Mouse (Mus musculus) MEL (cell line): ENCODE results near the gene Tjp3. TPM values are rescaled to one million over a fixed set of nuclear protein-coding genes. Genes with fewer than 3 reads are reported as not detected.

ENCODE experiments used
- DNase-seq: peaks from one replicate; pipeline ENCODE4 v3.0.0; 2011; ENCODE audit warnings: low read depth, low spot score
- H3K27ac ChIP-seq: 2 replicates; pipeline ENCODE4 v1.5.1; 2012; ENCODE audit warnings: low read depth, mild to moderate bottlenecking, control low read depth, low read length, moderate library complexity; ENCODE audit not compliant: control insufficient read depth
- H3K27me3 ChIP-seq, 2 experiments: fragments of 150-350 bp in 1 of 2; sonication (generic) in 1 of 2; 2 replicates each; pipeline ENCODE4 v1.6.1; 2012; ENCODE audit warnings: low read length in 2 of 2, mild to moderate bottlenecking in 2 of 2, improper control_type of control experiment in 1 of 2, moderate library complexity in 1 of 2; ENCODE audit not compliant: insufficient read depth in 2 of 2, control insufficient read depth in 1 of 2
- H3K36me3 ChIP-seq, 2 experiments: 2 replicates each; pipeline ENCODE4 v1.6.1; 2012 to 2014; ENCODE audit warnings: low read length in 2 of 2, improper control_type of control experiment in 1 of 2, inconsistent platforms in 1 of 2, mild to moderate bottlenecking in 1 of 2; ENCODE audit not compliant: insufficient read depth in 2 of 2, control insufficient read depth in 1 of 2
- H3K4me1 ChIP-seq, 2 experiments: fragments of 150-350 bp in 1 of 2; sonication (generic) in 1 of 2; 2 replicates each; pipeline ENCODE4 v1.6.1; 2012; ENCODE audit warnings: low read length in 2 of 2, improper control_type of control experiment in 1 of 2, mild to moderate bottlenecking in 1 of 2; ENCODE audit not compliant: insufficient read depth in 2 of 2, control insufficient read depth in 1 of 2
- H3K4me3 ChIP-seq, 2 experiments: fragments of 150-350 bp in 1 of 2; sonication (generic) in 1 of 2; 2 replicates each; pipeline ENCODE4 v1.5.1; 2012; ENCODE audit warnings: low read depth in 2 of 2, low read length in 2 of 2, mild to moderate bottlenecking in 2 of 2, moderate library complexity in 2 of 2, control low read depth in 1 of 2, improper control_type of control experiment in 1 of 2; ENCODE audit not compliant: control insufficient read depth in 1 of 2, insufficient read depth in 1 of 2
- H3K79me2 ChIP-seq: 2 replicates; pipeline ENCODE4 v1.6.1; 2012; ENCODE audit warnings: mild to moderate bottlenecking, low read length, moderate library complexity; ENCODE audit not compliant: control insufficient read depth, poor library complexity, insufficient read depth
- H3K9ac ChIP-seq: 2 replicates; pipeline ENCODE4 v1.6.1; 2012; ENCODE audit warnings: low read depth, mild to moderate bottlenecking, control low read depth, low read length, moderate library complexity; ENCODE audit not compliant: control insufficient read depth, poor library complexity, severe bottlenecking
- H3K9me3 ChIP-seq: fragments of 150-350 bp; sonication (generic); replicated peaks from 2 replicates; pipeline ENCODE4 v1.6.1; 2012; ENCODE audit warnings: mild to moderate bottlenecking, low read length, improper control_type of control experiment, moderate library complexity; ENCODE audit not compliant: insufficient read depth
- BHLHE40 ChIP-seq: IDR thresholded peaks from 2 replicates; pipeline ENCODE4 v1.6.1; 2012; ENCODE audit warnings: low read depth, mild to moderate bottlenecking, inconsistent platforms, low read length, improper control_type of control experiment, borderline replicate concordance
- CHD1 ChIP-seq: IDR thresholded peaks from 2 replicates; pipeline ENCODE4 v1.6.1; 2012; ENCODE audit warnings: low read depth, mild to moderate bottlenecking, inconsistent platforms, low read length, improper control_type of control experiment
- CHD2 ChIP-seq: IDR thresholded peaks from 2 replicates; pipeline ENCODE4 v1.6.1; 2011; ENCODE audit warnings: low read length, improper control_type of control experiment
- CTCF ChIP-seq, 3 experiments: IDR thresholded peaks in 2 of 3; conservative IDR thresholded peaks in 1 of 3; 2 replicates each; pipeline ENCODE4 v1.5.1; 2011 to 2012; ENCODE audit warnings: low read length in 3 of 3, low read depth in 2 of 3, mild to moderate bottlenecking in 2 of 3, improper control_type of control experiment in 1 of 3, inconsistent platforms in 1 of 3, mixed read lengths in 1 of 3, moderate library complexity in 1 of 3; ENCODE audit not compliant: control insufficient read depth in 1 of 3, insufficient read depth in 1 of 3, poor library complexity in 1 of 3, severe bottlenecking in 1 of 3
- E2F4 ChIP-seq: IDR thresholded peaks from 2 replicates; pipeline ENCODE4 v1.6.1; 2011; ENCODE audit warnings: low read depth, low read length, improper control_type of control experiment, borderline replicate concordance
- ELF1 ChIP-seq: IDR thresholded peaks from 2 replicates; pipeline ENCODE4 v1.6.1; 2014; ENCODE audit warnings: low read depth, mild to moderate bottlenecking, inconsistent platforms, low read length, improper control_type of control experiment, moderate library complexity
- EP300 ChIP-seq, 2 experiments: IDR thresholded peaks; 2 replicates each; pipeline ENCODE4 v1.6.1; 2011; ENCODE audit warnings: improper control_type of control experiment in 2 of 2, low read length in 2 of 2, low read depth in 1 of 2, mild to moderate bottlenecking in 1 of 2
- GABPA ChIP-seq: IDR thresholded peaks from 2 replicates; pipeline ENCODE4 v1.6.1; 2012; ENCODE audit warnings: low read depth, mild to moderate bottlenecking, inconsistent platforms, low read length, improper control_type of control experiment, moderate library complexity
- HCFC1 ChIP-seq: IDR thresholded peaks from 2 replicates; pipeline ENCODE4 v1.6.1; 2012; ENCODE audit warnings: low read depth, mild to moderate bottlenecking, inconsistent platforms, low read length, improper control_type of control experiment, moderate library complexity
- JUND ChIP-seq: IDR thresholded peaks from 2 replicates; pipeline ENCODE4 v1.6.1; 2011; ENCODE audit warnings: low read depth, mild to moderate bottlenecking, improper control_type of control experiment, low read length
- KAT2A ChIP-seq: conservative IDR thresholded peaks from 2 replicates; pipeline ENCODE4 v1.6.1; 2012; ENCODE audit warnings: low read depth, low read length, improper control_type of control experiment, inconsistent platforms
- MAFK ChIP-seq: IDR thresholded peaks from 2 replicates; pipeline ENCODE4 v1.6.1; 2011; ENCODE audit warnings: low read depth, mild to moderate bottlenecking, low read length, improper control_type of control experiment, borderline replicate concordance
- MAZ ChIP-seq: IDR thresholded peaks from 2 replicates; pipeline ENCODE4 v1.6.1; 2012; ENCODE audit warnings: low read depth, mild to moderate bottlenecking, inconsistent platforms, low read length, improper control_type of control experiment
- MEF2A ChIP-seq: IDR thresholded peaks from 2 replicates; pipeline ENCODE4 v1.6.1; 2014; ENCODE audit warnings: low read depth, mild to moderate bottlenecking, inconsistent platforms, low read length, improper control_type of control experiment; ENCODE audit not compliant: poor library complexity, insufficient replicate concordance, severe bottlenecking; ENCODE audit errors: extremely low read depth
- MYC ChIP-seq: IDR thresholded peaks from 2 replicates; pipeline ENCODE4 v1.6.1; 2011; ENCODE audit warnings: low read depth, mild to moderate bottlenecking, low read length, improper control_type of control experiment, moderate library complexity
- NELFE ChIP-seq: IDR thresholded peaks from 2 replicates; pipeline ENCODE4 v1.6.1; 2011; ENCODE audit warnings: low read depth, low read length, improper control_type of control experiment
- POLR2A ChIP-seq, 2 experiments: IDR thresholded peaks; 2 replicates each; pipeline ENCODE4 v1.6.1; 2011 to 2012; ENCODE audit warnings: low read length in 2 of 2, mild to moderate bottlenecking in 2 of 2, control low read depth in 1 of 2, improper control_type of control experiment in 1 of 2, low read depth in 1 of 2, moderate library complexity in 1 of 2; ENCODE audit not compliant: control insufficient read depth in 1 of 2, insufficient read depth in 1 of 2, poor library complexity in 1 of 2
- POLR2AphosphoS2 ChIP-seq: IDR thresholded peaks from 2 replicates; pipeline ENCODE4 v1.6.1; 2011; ENCODE audit warnings: low read length, improper control_type of control experiment
- POLR2AphosphoS5 ChIP-seq: IDR thresholded peaks from 2 replicates; pipeline ENCODE4 v1.6.1; 2012; ENCODE audit warnings: low read depth, borderline replicate concordance, mild to moderate bottlenecking, inconsistent platforms, low read length, moderate library complexity, mixed read lengths
- SMC3 ChIP-seq: IDR thresholded peaks from 2 replicates; pipeline ENCODE4 v1.6.1; 2011; ENCODE audit warnings: low read depth, low read length, improper control_type of control experiment
- TBP ChIP-seq: IDR thresholded peaks from 2 replicates; pipeline ENCODE4 v1.8.0; 2011; ENCODE audit warnings: low read depth, low read length, improper control_type of control experiment
- TCF12 ChIP-seq: IDR thresholded peaks from 2 replicates; pipeline ENCODE4 v1.6.1; 2014; ENCODE audit warnings: low read depth, mild to moderate bottlenecking, inconsistent platforms, low read length, improper control_type of control experiment, moderate library complexity
- UBTF ChIP-seq: IDR thresholded peaks from 2 replicates; pipeline ENCODE4 v1.6.1; 2012; ENCODE audit warnings: low read depth, mild to moderate bottlenecking, inconsistent platforms, low read length, improper control_type of control experiment, moderate library complexity, borderline replicate concordance; ENCODE audit not compliant: insufficient read depth
- USF1 ChIP-seq: IDR thresholded peaks from 2 replicates; pipeline ENCODE4 v1.6.1; 2014; ENCODE audit warnings: low read depth, mild to moderate bottlenecking, inconsistent platforms, low read length, improper control_type of control experiment, moderate library complexity
- USF2 ChIP-seq, 2 experiments: IDR thresholded peaks; 2 replicates each; pipeline ENCODE4 v1.6.1; 2011 to 2012; ENCODE audit warnings: improper control_type of control experiment in 2 of 2, low read length in 2 of 2, borderline replicate concordance in 1 of 2, inconsistent platforms in 1 of 2, low read depth in 1 of 2, mild to moderate bottlenecking in 1 of 2; ENCODE audit not compliant: insufficient read depth in 1 of 2
- ZKSCAN1 ChIP-seq: IDR thresholded peaks from 2 replicates; pipeline ENCODE4 v1.6.1; 2012; ENCODE audit warnings: low read depth, mild to moderate bottlenecking, inconsistent platforms, low read length, improper control_type of control experiment, moderate library complexity
- ZNF384 ChIP-seq: IDR thresholded peaks from 2 replicates; pipeline ENCODE4 v1.6.1; 2012; ENCODE audit warnings: low read depth, mild to moderate bottlenecking, inconsistent platforms, low read length, improper control_type of control experiment
- polyA plus RNA-seq, 2 experiments: library from polyadenylated mRNA; stranded (reverse) in 1 of 2; unstranded in 1 of 2; fragments of >175 nt in 1 of 2; fragments of >200 nt in 1 of 2; gene quantifications; 2 replicates each; pipeline versions ENCODE4 v1.2.1 to v1.2.4; 2012; ENCODE audit warnings: low replicate concordance in 2 of 2, low read depth in 1 of 2; ENCODE audit not compliant: insufficient read length in 2 of 2, insufficient read depth in 1 of 2, missing spikeins in 1 of 2
- total RNA-seq: library from RNA; depleted of rRNA; stranded (reverse); fragments of 300-350 nt; gene quantifications from 2 replicates; pipeline ENCODE4 v1.2.3, GENCODE M21; 2012

Gene Tjp3
- total and polyA plus RNA-seq, 3 experiments, result 2.9 to 4.9 TPM; not detected in 1

DNA sequence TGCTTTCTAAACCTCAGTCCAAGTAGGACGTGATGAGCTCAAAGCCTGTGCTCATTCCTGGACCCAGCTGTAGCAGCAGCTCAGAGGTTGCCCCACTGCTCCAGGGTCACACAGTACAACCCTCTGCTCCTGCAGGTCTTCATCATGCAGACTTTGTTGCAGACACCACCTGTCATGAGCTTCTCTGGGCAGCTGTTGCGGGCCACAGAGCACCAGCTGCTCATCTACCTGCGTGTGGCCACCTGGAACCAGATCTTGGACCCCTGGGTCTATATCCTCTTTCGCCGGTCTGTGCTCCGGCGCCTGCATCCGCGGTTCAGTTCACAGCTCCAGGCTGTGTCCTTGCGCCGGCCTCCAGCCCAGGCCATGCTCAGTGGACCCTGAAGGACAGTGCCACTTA is 42.9 kb upstream of the Tjp3 start:
- DNase-seq, result no peak
- Histone ChIP-seq H3K79me2 (no peaks in the 10 kb centered on the region), H3K27me3 (no peaks in the 10 kb centered on the region; a peak in 1 of 4 replicates), H3K4me3 (no peak overlapping the region), H3K9ac (no peak overlapping the region), H3K9me3 (no peaks in the 10 kb centered on the region), H3K4me1 (no peaks in the 10 kb centered on the region), H3K36me3 (no peaks in the 10 kb centered on the region), H3K27ac (no peak overlapping the region)
- TF ChIP-seq MEF2A (no peak), JUND (no peak), UBTF (no peak), USF1 (no peak), ZNF384 (no peak), MAZ (no peak), MAFK (no peak), POLR2A (IDR thresholded peaks at IDR 0.05; ENCODE audit: control insufficient read depth in 1 of 2, insufficient read depth in 1 of 2, low read depth in 1 of 2, low read length in 2 of 2, poor library complexity in 1 of 2) (no peak), MYC (no peak), HCFC1 (no peak), E2F4 (no peak), TBP (no peak), ELF1 (no peak), BHLHE40 (no peak), POLR2AphosphoS2 (no peak), SMC3 (no peak), POLR2AphosphoS5 (no peak), GABPA (no peak)

DNA sequence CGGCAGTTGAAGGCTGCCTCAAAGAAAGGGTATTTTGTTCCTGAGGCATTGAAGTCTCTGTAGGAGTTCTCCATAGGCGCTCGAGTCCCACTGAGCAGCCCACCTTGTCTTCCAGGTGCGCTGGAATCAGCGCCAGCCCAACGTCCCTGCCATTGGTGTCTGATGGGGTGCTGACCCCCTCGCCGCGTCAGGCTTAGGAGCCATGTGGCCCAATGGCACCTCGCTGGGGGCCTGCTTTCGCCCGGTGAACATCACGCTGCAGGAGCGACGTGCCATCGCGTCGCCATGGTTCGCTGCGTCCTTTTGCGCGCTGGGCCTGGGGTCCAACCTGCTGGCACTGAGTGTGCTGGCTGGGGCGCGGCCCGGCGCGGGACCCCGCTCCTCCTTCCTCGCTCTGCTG is 40.9 kb upstream of the Tjp3 start:
- Histone ChIP-seq H3K4me1 (no peaks in the 10 kb centered on the region), H3K27ac (no peak overlapping the region)
- TF ChIP-seq GABPA (no peak), ZKSCAN1 (no peak), JUND (no peak), MEF2A (no peak), TBP (no peak), CHD1 (no peak), MAZ (no peak), CHD2 (no peak), CTCF (IDR thresholded peaks at IDR 0.05 in 2 of 3, conservative IDR thresholded peaks at IDR 0.05 in 1 of 3; ENCODE audit: control insufficient read depth in 1 of 3, insufficient read depth in 1 of 3, low read depth in 2 of 3, low read length in 3 of 3, poor library complexity in 1 of 3, severe bottlenecking in 1 of 3) (no peak), KAT2A (no peak), BHLHE40 (no peak), USF2 (IDR thresholded peaks at IDR 0.05; ENCODE audit: borderline replicate concordance in 1 of 2, insufficient read depth in 1 of 2, low read depth in 1 of 2, low read length in 2 of 2) (no peak), TCF12 (no peak), SMC3 (no peak), POLR2AphosphoS2 (no peak), ELF1 (no peak), EP300 (IDR thresholded peaks at IDR 0.05; ENCODE audit: low read depth in 1 of 2, low read length in 2 of 2) (no peak), NELFE (no peak)
- TF ChIP-seq, all 39 proteins: peak for 0
- Histone ChIP-seq H3K9me3 (no peaks in the 10 kb centered on the region), H3K27me3 (no peaks in the 10 kb centered on the region), H3K4me3 (no peak overlapping the region), H3K79me2 (no peaks in the 10 kb centered on the region), H3K9ac (no peak overlapping the region), H3K36me3 (no peaks in the 10 kb centered on the region)
- no peak for DNase-seq
